Mouse (Mus musculus) liver, adult (tissue): Measurements from ENCODE around the gene Ncaph.

ENCODE experiments used
- GATA4 ChIP-seq: IDR thresholded peaks from 2 replicates; pipeline ENCODE4 v1.6.1; 2014; ENCODE audit warnings: mild to moderate bottlenecking, low read length; ENCODE audit not compliant: insufficient replicate concordance

Ncaph gene

DNA sequence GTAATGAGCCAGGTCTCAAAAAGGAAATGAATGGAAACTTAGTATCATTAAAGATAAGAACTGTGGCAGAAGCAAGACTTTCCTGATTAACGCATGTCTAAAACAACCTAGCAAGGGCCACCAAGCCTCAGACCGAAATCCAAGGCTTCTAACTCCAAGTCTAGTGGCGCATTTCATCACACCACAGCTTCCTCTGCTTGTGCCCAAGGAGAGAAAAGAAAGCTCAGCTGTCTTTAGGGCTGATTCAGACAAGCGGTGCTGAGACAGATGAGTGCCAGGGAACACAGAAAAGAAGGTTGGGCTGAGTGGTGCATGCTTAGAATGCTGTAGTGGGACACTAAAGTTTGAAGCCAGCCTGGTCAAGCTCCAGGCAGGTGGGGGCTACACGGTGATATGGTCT, 4.8 kb downstream of the Ncaph start:
- TF ChIP-seq GATA4: no peak

DNA sequence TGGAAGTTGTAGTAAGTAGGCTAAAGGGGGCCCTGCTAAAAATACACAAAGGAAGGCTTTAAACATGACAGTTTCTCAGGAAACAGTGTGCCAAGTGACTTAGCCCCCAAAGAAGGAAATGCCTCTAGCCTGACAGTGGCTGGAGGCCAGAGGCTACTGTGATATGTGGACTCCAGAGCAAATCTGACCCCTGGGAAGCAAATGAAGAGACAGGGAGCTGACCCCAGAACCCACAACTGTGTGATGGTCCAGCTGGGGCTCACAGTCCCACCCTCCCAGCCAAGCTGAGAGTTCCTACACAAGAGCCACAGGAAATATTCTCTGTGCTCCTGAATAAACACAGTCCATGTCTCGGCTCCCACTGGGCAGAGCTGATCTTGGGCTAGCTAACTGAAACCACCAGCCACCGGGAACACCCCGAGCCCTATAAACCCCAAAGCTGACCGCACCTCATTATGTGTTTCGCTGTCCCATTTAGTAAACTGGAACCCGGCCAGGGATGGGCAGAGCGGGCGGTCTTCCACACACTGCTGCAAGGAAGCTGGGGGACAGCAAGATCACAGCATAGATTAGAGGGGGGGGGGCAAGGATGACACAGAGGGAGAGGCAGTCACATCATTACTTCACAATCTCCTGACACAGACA, 12.0 kb downstream of the Ncaph start:
- no peak for TF ChIP-seq GATA4

DNA sequence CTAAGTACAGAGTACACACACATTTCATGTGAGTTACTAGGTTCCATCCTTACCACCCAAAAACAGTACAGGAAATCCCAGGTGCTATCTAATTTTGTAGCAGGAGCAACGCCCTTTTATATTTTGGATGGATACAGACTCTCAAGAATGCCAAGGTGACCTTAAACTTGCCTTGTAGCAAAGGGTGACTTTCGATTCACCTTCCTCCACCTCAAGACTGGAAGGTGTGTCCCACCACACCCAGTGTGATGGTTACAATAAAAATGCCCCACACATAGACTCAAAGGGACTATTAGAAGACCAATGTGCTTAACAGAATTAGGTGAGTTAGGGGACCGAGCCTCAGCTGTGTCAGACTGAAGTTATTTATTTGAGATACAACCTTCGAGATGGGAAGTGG, 24.8 kb downstream of the Ncaph start:
- no peak for TF ChIP-seq GATA4

DNA sequence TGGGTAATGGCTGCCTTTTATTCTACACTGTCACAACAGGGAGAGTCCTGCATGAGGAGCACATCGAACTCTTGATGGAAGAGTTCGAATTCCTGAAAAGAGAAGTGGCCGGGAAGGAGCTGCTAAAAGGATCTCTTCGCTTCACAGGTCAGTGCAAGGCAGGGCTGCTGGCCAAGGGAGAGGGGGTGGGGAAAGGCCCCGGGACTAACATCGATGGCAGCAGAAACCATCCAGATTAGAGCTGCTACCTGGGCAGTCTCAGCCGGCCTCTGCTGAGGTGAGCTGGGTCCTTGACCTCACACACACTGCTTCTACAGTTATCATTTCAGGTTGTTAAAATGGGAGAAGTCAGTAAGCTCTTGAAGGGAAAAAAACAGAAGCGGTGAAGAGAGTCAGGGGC, 41.8 kb downstream of the Ncaph start:
- TF ChIP-seq GATA4: no peak

DNA sequence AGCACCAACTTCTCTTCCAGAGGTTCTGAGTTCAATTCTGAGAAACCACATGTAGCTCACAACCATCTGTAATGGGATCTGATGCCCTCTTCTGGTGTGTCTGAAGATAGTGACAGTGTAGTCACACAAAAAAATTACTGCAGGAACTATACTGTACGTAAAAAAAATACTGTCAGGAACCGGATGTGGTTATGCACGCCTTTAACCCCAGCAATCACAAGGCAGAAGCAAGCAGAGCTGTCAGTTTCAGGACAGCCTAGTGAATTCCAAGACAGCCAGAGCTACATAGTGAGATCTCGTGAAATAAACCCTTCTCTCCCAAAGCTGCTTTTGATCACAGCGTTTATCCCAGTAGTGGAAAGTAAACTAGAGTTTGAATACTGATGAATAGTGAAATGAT, 47.5 kb downstream of the Ncaph start:
- TF ChIP-seq GATA4: no peak

DNA sequence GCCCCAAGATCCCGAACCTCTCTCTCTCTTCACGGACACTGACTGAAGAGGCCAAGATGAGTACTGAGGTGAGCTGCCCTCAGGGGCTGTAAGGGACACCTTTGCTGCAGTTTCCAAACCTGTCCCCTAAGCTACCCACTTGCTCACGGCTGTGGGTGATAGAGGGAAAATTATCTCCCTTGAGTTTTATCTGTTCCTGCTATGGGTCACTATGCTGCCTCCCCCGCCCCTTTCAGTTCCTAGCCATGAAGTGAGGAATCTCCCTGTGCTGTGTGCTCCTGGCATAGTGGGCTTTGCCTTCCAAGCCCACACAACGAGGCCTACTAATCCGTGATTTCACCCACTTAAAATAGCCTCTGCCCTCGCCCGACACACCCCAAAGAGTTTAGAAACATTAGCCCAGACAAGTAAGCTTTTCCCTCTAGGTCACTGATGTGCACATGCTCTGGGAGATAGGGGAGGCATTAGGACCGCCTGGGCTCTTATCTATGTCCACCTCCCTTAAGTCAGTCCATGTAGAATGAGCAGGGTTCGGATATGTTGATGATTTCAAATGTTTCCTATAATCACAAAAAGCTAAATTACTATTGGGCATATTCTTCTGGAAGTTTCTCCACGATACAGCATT, 53.0 kb downstream of the Ncaph start:
- TF ChIP-seq GATA4: no peak

DNA sequence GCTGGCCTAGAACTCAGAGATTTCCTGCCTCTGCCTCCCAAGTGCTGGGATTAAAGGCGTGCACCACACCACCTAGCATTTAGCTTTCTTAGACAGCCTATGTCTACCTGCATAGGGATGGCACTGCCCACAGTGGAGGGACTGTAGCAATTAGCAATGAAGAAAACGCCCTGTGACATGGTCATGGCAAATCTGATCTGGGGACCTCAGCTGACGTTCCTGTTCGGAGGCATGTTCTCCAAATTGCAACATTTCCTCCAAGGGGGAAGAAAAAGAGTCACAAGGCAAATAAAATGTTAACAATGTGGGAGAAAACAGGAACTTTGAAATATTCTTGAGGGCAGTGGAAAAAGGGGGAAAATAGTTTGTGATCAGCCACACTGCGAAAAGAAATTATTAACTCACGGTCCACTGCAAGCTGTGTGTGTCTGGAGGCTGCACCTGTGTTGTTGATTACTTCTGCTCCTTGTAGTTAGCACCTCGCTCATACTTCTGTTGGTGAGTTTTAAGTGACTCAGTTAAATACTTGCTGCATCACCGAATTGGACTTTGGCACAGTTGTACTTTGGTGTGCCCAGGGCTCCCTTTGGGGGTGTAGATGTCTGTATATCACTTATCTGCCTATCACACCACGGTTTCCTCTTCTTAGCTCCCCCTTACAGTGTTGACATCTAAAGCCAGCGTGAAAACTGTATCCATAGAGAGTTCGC, 53.7 kb downstream of the Ncaph start:
- no peak for TF ChIP-seq GATA4

DNA sequence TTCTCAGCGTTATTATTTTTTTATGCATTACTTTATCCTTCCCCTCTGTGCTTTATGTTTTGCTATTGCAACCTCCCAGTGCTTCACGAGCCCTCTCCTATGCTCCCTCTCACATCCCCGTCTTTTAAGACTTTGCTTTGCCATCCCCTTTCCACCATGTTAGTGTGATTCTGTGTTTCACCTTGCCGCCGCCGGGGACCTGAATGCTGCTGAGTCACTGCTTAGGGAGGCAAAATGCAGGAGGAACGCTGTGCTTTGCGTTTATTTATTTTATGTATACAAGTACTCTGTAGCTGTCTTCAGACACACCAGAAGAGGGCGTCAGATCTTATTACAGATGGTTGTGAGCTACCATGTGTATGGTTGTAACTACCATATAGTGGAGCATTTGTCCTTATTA, 56.1 kb downstream of the Ncaph start:
- TF ChIP-seq GATA4: no peak

DNA sequence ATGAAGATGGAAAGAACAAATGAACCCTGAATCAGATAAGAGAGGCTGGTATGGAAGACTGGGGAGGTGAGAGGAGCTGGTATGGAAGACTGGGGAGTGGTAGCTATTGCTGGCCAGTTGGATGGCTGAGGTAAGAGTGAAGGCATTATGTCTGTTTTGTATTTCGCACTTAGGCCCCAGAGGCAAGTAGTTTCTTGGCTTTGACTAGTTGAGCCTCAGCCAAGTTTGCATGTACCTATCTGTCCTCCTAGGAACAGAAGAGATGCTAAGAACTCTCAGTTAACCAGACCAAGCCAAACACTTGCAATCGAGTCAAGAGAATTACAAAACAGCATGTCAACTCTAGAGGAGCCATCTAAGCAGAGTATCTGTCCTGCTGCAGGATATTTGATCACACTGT, 59.6 kb downstream of the Ncaph start:
- no peak for TF ChIP-seq GATA4

DNA sequence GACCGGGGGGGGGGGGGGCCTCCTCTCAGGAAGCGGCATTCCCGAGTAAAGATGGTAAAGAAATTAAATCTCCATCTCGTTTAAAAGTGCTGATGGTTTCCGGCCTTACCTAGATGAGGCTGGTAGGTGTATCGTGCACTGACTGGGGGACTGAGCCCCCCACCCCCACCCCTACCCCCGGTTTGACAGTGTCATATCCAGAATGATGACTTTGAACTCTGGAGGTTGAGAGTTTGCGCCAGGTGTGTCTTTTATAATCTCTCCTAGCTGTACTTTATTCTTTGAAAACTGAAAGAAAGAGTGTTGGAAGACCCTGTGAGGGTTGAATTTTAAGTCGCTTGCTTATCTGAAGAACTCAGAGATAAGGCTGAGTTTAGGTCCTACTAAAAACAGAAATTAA, 62.9 kb downstream of the Ncaph start:
- TF ChIP-seq GATA4: no peak

DNA sequence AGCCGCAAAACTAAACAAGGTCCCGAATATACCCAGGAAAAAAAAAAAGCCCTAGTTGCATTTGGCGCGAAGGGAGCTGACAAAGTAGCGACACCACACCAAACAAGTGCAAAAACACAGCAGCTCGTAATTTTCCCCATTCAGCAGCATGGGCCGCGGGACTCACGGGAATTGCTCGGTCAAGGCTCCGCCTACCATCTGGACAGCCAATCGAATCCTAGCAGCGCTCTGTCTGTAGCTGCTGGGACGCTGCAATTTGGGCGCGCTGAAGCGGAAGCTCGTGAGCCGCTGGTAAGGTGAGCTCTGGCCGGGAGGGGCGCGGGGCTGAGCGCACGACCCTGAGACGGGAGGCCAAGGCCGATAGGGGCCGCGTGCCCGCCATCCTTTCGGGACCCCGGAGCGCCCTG, 63.3 kb downstream of the Ncaph start, which contains the start of gene Blvra:
TSS of gene Blvra (plus strand) at position 231 of the 407 bp plus-strand sequence.
- no peak for TF ChIP-seq GATA4

DNA sequence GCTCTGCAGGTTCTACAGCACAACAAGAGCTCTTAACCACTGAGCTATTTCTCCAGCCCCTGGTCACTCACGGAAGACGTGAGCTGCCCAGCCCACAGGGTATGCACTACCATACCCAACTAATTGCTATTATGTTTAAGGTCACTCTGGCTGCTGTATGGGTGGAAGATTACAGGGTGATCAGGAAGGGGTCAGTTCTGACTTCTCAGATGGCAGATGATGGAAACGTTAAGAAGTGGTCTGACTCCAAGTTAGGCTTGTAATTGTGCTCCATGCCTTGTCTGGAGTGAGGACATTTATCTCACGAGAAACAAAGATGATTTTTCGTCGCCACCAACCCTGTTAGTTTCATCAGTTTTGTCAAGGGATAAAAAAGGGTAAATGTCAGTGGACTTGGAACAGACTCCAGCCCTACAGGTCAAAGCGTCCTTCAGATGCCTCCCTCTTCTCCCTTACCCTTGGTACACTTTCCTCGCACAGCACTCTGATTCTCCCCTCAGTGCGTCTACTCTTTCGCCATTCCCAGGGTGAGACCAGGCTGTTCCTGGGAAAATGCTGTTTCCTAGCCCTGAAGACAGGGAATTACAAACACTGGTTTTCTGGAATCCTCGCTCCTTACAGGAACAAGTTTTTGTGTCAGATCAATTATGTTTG, 63.8 kb downstream of the Ncaph start:
- TF ChIP-seq GATA4: no peak

DNA sequence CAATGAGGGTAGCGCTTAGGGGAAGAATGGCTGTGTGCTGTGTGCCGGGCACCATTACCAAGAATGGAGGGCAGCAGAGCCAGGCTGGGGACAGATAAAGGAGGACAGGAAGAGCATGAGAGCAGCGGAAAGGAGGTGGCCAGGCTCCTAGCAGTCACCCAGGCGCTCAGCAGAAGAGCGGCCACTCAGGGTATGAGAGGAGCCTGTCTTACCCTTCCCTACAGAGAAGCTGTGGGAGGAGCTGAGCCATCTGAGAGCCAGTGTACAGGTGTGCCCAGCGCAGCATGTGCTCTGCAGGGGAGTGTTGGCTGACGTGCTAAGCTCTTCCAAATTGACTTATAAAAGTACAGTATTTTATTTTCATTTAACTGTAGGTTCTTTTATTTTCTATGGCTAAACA, 64.9 kb downstream of the Ncaph start:
- TF ChIP-seq GATA4: no peak

DNA sequence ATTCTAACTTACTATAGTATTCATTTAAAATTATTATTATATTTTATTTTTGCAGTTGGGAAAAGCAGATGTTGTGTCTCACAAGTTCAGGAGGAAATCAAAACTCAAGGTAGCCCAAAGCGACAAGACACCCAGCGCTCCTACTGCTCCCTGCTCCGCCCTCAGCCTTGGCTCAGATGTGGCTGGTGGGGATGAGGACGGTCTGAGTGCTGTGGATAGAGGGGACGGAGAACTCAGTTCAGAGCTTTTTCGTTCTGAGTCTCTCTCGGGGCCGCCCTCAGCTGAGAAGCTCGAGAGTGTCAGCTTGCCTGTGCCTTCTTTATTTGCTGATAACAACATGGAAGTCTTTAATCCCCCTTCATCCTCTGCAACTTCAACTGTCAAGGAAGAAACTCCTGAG, 72.3 kb downstream of the Ncaph start:
- TF ChIP-seq GATA4: no peak
